Mouse (Mus musculus) embryonic stem cell, embryonic (primary cell): ENCODE measurements around the gene Serpinb9b.

Source experiments
- CTCF ChIA-PET, 4 experiments: fragments of 300-600 bp in 2 of 4; fragments of 350-600 bp in 2 of 4; sonication (Branson Sonifier 250); formaldehyde crosslinking; loops; one replicate each; lab custom pipeline; 2022; ENCODE audit warnings: inconsistent platforms in 2 of 4; lab: Charles Lee
- POLR2A ChIA-PET, 4 experiments: fragments of 300-600 bp in 2 of 4; fragments of 350-600 bp in 2 of 4; sonication (Branson Sonifier 250); formaldehyde crosslinking; loops; one replicate each; lab custom pipeline; 2022; ENCODE audit warnings: antibody characterized with exemption in 4 of 4, inconsistent platforms in 1 of 4; lab: Charles Lee

The Serpinb9b gene

DNA sequence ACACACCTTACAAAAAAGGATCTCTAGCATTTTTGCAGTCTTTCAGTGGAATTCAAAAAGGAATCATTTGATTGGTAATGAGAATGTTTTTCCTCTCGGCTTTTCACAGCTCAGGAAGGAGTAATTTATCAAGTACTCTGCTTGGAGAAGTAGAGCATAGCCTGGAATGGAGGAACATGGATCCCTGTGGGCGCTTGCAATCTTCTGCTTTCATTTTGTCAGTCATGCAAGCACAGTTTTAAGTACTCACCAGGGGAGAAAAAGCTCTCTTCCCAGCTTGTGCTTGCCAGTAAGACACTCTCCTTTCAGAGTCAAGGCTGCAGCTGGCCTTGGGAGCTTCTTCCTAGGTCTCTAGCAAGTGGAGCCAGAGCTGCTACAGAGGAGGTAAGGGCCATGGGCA, 56.6 kb downstream of the Serpinb9b start:
- ChIA-PET CTCF (interaction anchor here in 1 of 4 experiments (1.2 kb wide), 1 partner anchor 184 kb away, joined by 3 read pairs; no protein-coding TSS in a partner anchor), POLR2A (no interaction called here)

DNA sequence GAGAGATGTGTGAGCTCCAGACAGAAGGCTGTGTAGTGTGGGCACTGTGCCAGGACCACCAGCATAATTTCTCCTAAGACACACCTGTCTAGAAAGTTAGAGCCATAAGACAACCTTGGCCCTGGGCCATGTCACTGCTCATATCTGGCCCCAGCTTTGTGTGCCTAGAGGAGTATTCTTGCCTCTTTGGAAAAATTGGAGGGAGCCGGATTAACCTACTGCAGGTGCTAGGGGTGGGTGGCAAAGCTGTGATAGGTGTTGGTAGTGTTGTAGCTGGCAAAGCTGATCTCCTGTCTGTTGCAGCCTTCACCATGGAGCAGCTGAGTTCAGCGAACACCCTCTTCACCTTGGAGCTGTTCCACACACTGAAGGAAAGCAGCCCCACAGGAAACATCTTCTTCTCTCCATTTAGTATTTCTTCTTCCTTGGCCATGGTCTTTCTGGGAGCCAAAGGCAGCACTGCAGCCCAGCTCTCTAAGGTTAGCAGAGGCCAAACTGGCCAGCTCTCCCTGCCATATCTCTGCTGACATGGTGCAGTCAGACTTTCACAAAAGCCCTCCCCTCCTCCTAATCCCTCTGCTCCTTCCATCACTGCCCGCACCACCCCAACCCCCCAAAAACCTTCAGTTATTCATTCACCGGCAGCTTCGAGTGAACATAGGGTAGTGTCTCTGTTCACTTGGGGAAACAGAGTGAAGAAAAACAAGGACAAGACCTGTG, 57.9 kb downstream of the Serpinb9b start:
- ChIA-PET CTCF (interaction anchor here in 3 of 4 experiments (0.6 to 1.2 kb wide), 4 partner anchors 172 to 567 kb away, joined by 3 to 10 read pairs (median 6); no protein-coding TSS in a partner anchor), POLR2A (no interaction called here)

DNA sequence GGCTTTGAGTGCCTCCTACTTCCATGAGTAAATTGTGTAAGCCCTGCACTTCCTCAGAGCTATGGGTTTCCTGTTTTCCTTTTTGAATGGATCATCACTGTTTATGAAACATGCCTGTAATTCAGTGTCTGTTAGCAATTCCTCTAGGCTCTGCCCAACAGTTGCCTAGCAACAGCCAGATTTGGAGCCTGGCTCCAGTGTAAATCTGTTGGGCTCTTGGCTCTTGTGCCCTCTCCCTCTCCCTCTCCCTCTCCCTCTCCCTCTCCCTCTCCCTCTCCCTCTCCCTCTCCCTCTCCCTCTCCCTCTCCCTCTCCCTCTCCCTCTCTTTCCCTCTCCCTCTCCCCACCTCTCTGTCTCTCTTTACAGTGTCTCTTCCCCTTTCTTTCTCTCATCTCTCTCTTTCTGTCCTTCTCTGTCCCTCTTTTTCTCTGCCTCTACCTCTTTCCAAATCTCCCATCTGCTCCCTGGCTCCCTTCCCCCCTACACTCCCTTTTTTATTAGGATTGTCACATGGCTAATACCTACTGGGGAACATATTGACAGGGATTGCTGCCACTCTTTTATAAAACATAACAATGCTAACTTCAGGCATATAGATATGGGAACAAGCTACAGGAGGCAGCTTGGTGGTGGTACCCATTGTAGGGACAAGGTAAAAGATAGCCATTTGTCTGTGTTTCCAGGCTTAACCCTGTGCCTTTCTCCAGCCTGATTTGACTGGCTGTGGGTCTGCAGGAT, 58.6 kb downstream of the Serpinb9b start:
- POLR2A ChIA-PET: no interaction called here
- CTCF ChIA-PET: interaction anchor here in 1 of 4 experiments (0.7 kb wide), 2 partner anchors 173 to 566 kb away, joined by 6 to 10 read pairs; no protein-coding TSS in a partner anchor

DNA sequence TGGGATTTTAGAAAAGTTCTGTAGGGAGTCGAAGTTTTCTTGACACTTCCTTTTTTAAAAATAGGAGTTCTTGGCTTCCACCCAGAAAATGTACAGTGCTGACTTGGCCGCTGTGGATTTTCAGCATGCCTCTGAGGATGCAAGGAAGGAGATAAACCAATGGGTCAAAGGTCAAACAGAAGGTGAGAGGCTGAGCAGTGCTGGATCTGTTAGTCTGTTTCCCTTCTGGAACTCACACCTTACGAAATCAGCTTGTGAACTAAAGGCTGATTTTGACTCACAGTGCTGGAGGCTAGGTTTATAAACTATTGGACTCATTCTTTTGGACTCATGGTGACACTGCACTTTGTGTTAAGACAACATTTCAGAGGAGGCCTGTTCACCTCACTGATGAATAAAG, 62.4 kb downstream of the Serpinb9b start:
- CTCF ChIA-PET: interaction anchor here in 1 of 4 experiments (0.7 kb wide), 1 partner anchor 189 kb away, joined by 3 read pairs; no protein-coding TSS in a partner anchor

DNA sequence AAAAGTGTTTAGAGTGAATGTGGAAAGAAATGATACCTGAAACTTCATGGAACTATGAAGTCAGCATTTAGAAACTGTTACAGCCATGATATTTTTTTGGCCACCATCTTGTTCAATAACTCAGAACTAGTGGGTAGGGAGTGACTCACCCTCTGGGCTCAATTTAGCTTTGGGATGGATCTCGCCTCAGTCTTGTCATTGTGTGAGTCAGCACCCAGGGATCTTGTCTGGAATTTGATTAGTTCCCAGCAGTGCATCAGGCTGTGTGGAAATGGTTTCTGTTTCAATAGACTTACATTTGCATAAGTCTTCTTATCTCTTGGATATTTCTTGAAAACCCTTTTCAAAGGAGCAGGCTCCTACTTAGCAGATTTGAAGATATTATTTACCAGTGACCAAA, 63.3 kb downstream of the Serpinb9b start:
- CTCF ChIA-PET: interaction anchor here in 1 of 4 experiments (1.0 kb wide), 1 partner anchor 188 kb away, joined by 4 read pairs; no protein-coding TSS in a partner anchor
- POLR2A ChIA-PET: no interaction called here

More for the DNA sequence above, 62.4 kb downstream of the Serpinb9b start:
- POLR2A ChIA-PET: interaction anchor here in 1 of 4 experiments (0.6 kb wide), 1 partner anchor 562 kb away, joined by 3 read pairs; no protein-coding TSS in a partner anchor

DNA sequence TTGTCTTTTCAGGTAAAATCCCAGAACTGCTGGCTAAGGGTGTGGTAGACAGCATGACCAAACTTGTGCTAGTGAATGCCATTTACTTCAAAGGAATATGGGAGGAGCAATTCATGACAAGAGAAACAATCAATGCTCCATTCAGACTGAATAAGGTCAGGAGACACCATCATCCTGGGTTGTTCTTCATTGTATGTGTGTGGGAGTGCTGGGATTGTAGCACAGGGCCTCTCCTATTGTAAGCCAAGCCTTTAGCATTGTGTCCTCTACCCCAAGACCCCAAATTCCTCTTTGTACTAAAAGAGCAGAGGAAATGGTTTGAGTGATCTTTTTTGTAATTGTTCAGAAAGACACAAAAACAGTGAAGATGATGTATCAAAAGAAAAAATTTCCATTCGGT, 64.1 kb downstream of the Serpinb9b start:
- ChIA-PET CTCF (interaction anchor here in 1 of 4 experiments (1.0 kb wide), 1 partner anchor 189 kb away, joined by 4 read pairs; no protein-coding TSS in a partner anchor), POLR2A (no interaction called here)
